Mouse (Mus musculus) embryonic facial prominence, embryonic 10.5 days (tissue): Measurements from ENCODE around the gene S100a3. TPM values are rescaled to one million over a fixed set of nuclear protein-coding genes. Genes with fewer than 3 reads are reported as not detected.

Source experiments
- DNase-seq: peaks from one replicate; pipeline ENCODE4 v3.0.0-alpha.2; 2017; ENCODE audit warnings: low spot score
- H3K27ac ChIP-seq: fragments of 300-500 bp; sonication (generic); replicated peaks from 2 replicates; pipeline ENCODE4 v1.5.1; 2016; ENCODE audit warnings: mild to moderate bottlenecking
- H3K27me3 ChIP-seq: fragments of 300-500 bp; sonication (generic); replicated peaks from 2 replicates; pipeline ENCODE4 v1.6.1; 2016; ENCODE audit warnings: low read depth, mild to moderate bottlenecking; ENCODE audit not compliant: poor library complexity, severe bottlenecking
- H3K36me3 ChIP-seq: fragments of 300-500 bp; sonication (generic); replicated peaks from 2 replicates; pipeline ENCODE4 v1.6.1; 2016; ENCODE audit warnings: mild to moderate bottlenecking, moderate library complexity
- H3K4me1 ChIP-seq: fragments of 300-500 bp; sonication (generic); 2 replicates; pipeline ENCODE4 v1.6.1; 2016
- H3K4me3 ChIP-seq: fragments of 300-500 bp; sonication (generic); 2 replicates; pipeline ENCODE4 v1.5.1; 2016; ENCODE audit warnings: mild to moderate bottlenecking, moderate library complexity
- H3K9me3 ChIP-seq: fragments of 300-500 bp; sonication (generic); 2 replicates; pipeline ENCODE4 v1.6.1; 2016; ENCODE audit warnings: mild to moderate bottlenecking
- WGBS: fragments of 180-500 bp; shearing (Covaris S2); methylation state at CpG from one replicate; pipeline ENCODE4 v1.1.7; 2016; 5-methylcytosine and 5-hydroxymethylcytosine counted together
- polyA plus RNA-seq: library from polyadenylated mRNA; unstranded; fragments of >200 nt; fragmentation: Nextera tagmentation; extraction: Ambion mirVana; gene quantifications from 2 replicates; pipeline ENCODE4 v1.2.1, GENCODE M21; 2016

Gene S100a3
- polyA plus RNA-seq, 1 experiment from 2014 or later: not detected

DNA sequence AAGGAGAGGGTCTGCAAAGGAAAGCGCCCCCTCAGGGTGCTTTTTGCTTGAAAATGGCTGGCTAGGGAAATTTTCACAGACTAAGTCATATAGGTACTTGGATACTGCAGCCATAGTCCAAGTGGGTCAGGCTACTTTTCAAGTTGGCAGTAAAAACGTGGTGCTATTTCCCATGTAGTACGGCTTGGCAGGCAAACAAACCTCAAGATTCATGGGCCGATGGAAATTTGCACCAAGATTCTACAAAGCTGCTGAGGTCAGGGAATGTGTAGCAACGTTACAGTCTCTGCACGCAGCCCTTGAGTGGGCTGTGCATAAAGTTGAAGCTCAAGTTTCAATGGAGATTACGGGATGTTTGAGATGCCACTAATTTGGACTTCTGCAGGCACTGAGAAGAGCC lies 19.1 kb downstream of the S100a3 start:
- Histone ChIP-seq H3K36me3 (no peaks in the 10 kb centered on the region), H3K27ac (no peak overlapping the region), H3K27me3 (no peaks in the 10 kb centered on the region), H3K4me3 (no peak overlapping the region), H3K4me1 (peaks cover 2% of the 10 kb centered on the region; the same call in 1 of the 2 replicates), H3K9me3 (no peaks in the 10 kb centered on the region)
- 76% methylated on average over 7 of the region's 7 CpGs for WGBS
- DNase-seq: no peak

DNA sequence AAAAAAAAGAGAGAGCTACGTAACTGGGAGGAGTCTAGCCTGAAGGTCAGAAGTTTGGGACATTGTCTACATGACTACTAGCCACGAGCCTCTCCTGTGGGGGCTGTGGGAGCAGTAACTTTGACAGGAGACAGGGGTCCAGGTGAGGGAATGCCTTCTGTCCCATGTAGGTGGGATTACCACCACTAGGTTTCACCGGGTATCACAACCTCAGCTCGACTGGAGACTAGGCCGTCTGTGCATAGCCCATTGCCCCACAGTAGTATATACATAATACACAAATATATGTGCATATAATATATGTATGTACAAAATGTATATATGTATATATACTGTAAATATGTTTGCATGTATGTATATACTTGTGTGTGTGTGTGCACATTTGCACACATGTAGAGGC lies 20.8 kb downstream of the S100a3 start:
- no peak overlapping the region for H3K4me3 ChIP-seq
- no peaks in the 10 kb centered on the region for H3K9me3 ChIP-seq
- peaks cover 2% of the 10 kb centered on the region; the same call in 1 of the 2 replicates for H3K4me1 ChIP-seq
- no peaks in the 10 kb centered on the region for H3K36me3 ChIP-seq
- H3K27me3 ChIP-seq: no peaks in the 10 kb centered on the region
- DNase-seq: no peak
- no peak overlapping the region for H3K27ac ChIP-seq
- WGBS: 94% methylated on average over 5 of the region's 5 CpGs

DNA sequence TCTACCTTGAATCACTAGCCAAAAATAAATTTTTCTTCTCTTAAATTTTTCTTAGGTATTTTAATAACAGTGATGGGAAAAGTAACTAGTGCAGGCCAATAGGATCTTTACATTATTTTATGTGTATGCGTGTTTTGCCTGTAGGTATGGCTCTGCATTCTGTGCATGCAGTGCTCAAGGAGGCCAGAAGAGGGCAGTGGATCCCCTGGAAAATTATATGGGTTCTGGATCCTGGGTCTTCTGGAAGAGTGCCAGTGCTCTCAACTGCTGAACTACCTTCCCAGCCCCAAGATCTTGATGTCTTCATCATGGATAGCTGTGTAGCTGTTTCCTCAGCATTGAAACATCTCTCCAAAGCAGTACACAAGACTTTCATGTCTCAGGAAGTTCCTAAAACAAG lies 21.8 kb downstream of the S100a3 start:
- WGBS: 95% methylated on average over 1 of the region's 1 CpGs
- Histone ChIP-seq H3K27me3 (no peaks in the 10 kb centered on the region), H3K9me3 (no peaks in the 10 kb centered on the region), H3K4me3 (no peak overlapping the region), H3K4me1 (peaks cover 2% of the 10 kb centered on the region; the same call in 1 of the 2 replicates), H3K27ac (no peak overlapping the region), H3K36me3 (no peaks in the 10 kb centered on the region)
- DNase-seq: no peak

DNA sequence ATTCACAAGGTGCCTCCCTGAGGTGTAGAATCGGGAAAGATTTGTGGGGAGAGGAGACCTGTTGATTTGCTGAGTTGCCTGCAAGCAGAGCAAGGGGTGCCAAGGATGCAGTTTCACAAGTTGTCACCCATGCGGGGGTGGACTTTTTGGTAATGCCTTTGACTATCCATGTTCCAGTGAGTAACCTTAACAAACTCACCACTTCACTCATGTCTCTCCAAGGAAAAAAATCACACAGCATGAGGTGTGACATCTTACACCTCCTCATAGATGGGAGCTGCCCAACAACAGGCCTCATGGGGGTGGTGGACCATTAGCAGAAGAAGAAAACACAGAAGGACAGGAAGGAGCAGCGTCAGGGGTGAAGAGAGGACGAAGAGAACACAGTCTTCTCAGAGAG lies 22.2 kb downstream of the S100a3 start:
- Histone ChIP-seq H3K27ac (no peak overlapping the region), H3K4me3 (no peak overlapping the region), H3K4me1 (peaks cover 2% of the 10 kb centered on the region; the same call in 1 of the 2 replicates), H3K36me3 (no peaks in the 10 kb centered on the region), H3K27me3 (no peaks in the 10 kb centered on the region), H3K9me3 (no peaks in the 10 kb centered on the region)
- DNase-seq: no peak
- 89% methylated on average over 4 of the region's 4 CpGs for WGBS

DNA sequence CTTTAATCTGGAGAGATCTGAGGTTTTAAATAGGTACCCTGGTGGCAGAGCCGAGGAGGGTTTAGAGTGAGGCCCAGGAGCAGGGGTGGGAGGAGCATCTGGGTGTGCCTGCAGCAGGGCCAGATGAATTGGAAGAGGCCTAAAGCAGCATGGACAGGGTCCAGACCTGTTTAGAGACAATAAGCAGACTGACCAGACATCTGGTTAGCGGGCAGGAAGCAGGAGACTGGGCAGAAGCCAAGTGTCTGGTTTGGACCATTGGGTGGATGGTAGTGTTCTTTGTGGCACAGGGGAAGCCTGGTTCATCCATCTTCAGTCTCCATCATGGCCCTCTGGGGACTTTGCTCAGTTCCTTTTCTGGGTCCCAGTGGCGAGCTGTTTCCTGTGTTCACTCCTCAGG lies 23.5 kb downstream of the S100a3 start:
- DNase-seq: no peak
- WGBS: 58% methylated on average over 3 of the region's 3 CpGs
- H3K27ac ChIP-seq: no peak overlapping the region

DNA sequence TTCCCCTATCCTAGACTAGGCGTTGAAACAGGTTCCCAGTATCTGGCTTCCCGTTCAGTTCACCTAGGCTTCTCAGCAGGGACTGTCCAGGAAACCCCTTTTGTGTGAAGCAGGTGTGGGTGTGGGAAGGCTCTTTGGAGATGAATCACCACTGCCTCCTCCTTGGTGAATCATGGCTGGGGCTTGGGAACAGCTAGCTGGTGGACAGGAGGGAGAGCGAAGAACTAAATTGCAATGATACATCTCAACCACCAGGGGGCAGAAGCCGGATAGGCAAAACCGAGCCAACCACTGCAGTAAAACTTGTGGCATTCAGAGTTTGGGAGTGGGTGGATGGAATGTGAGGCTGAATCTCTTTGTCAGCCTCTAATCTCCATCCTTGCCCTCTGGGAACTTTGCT lies 25.2 kb downstream of the S100a3 start:
- no peaks in the 10 kb centered on the region for H3K36me3 ChIP-seq
- H3K4me1 ChIP-seq: peaks cover 12% of the 10 kb centered on the region; the same call in 1 of the 2 replicates
- WGBS: 32% methylated on average over 5 of the region's 5 CpGs
- H3K27me3 ChIP-seq: no peaks in the 10 kb centered on the region
- peak; percentile 75 for DNase-seq
- no peaks in the 10 kb centered on the region for H3K9me3 ChIP-seq
- H3K27ac ChIP-seq: no peak overlapping the region
- no peak overlapping the region for H3K4me3 ChIP-seq

More for the DNA sequence above, 23.5 kb downstream of the S100a3 start:
- no peaks in the 10 kb centered on the region for H3K27me3 ChIP-seq
- no peak overlapping the region for H3K4me3 ChIP-seq
- no peaks in the 10 kb centered on the region for H3K9me3 ChIP-seq
- no peaks in the 10 kb centered on the region for H3K36me3 ChIP-seq
- peaks cover 2% of the 10 kb centered on the region; the same call in 1 of the 2 replicates for H3K4me1 ChIP-seq

DNA sequence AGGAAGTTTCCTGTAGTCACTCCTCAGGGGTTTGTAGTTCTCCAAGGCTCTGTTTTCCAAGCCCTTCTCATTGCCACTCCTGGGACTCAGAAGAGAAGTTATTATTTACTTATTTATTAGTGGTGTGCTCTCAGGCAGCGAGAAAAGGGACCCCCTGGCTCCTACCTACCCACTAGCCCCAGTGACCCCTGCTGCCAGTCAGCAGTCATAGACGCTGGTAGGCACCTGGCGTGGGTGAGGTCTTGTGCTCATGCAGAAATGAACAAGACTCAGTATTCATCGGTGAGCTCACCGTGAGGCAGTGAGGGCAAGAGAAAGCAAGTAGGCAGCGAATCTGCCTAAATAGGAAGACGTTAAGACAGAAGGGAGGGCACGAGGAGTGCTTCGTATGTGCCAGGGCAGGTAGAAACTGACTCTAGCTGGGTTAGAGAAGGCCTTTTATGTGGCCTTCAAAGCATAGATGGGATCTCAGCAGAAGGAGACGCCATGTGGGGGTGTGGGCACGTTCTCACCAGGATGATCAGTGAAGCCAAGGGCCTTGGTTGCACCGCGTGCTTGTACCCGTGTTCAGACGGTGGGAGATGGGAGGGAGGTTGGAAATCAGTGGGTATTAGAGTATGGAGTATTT lies 25.8 kb downstream of the S100a3 start:
- Histone ChIP-seq H3K4me1 (peaks cover 12% of the 10 kb centered on the region; the same call in 1 of the 2 replicates), H3K4me3 (no peak overlapping the region), H3K9me3 (no peaks in the 10 kb centered on the region), H3K27me3 (no peaks in the 10 kb centered on the region), H3K36me3 (no peaks in the 10 kb centered on the region), H3K27ac (no peak overlapping the region; the same call in 1 of the 2 replicates)
- 82% methylated on average over 15 of the region's 15 CpGs for WGBS
- no peak for DNase-seq

DNA sequence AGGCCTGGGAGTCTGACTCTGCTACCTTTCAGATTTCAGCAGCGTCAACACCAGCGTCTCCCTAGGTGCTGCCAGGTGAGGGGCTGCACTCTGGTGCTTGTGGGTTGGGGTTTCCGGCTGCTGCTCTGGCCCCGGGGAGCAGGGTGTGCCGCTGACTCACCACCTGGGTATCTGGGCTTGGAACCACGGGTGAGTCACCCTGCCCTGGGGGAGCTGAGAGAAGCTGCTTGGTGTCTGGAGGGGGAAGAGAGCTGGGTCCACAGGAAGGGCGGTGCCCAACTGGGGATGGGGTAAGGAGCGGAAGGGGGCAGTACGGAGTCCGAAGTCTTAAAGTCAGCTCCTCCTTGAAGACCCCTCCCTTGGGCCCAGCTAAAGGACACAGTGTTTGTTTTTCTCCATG lies 26.5 kb downstream of the S100a3 start:
- H3K4me1 ChIP-seq: peaks cover 12% of the 10 kb centered on the region; the same call in 1 of the 2 replicates
- no peak for DNase-seq
- no peaks in the 10 kb centered on the region for H3K27me3 ChIP-seq
- WGBS: 63% methylated on average over 10 of the region's 10 CpGs
- no peaks in the 10 kb centered on the region for H3K9me3 ChIP-seq
- no peak overlapping the region; the same call in 1 of the 2 replicates for H3K27ac ChIP-seq
- H3K36me3 ChIP-seq: no peaks in the 10 kb centered on the region
- H3K4me3 ChIP-seq: no peak overlapping the region

DNA sequence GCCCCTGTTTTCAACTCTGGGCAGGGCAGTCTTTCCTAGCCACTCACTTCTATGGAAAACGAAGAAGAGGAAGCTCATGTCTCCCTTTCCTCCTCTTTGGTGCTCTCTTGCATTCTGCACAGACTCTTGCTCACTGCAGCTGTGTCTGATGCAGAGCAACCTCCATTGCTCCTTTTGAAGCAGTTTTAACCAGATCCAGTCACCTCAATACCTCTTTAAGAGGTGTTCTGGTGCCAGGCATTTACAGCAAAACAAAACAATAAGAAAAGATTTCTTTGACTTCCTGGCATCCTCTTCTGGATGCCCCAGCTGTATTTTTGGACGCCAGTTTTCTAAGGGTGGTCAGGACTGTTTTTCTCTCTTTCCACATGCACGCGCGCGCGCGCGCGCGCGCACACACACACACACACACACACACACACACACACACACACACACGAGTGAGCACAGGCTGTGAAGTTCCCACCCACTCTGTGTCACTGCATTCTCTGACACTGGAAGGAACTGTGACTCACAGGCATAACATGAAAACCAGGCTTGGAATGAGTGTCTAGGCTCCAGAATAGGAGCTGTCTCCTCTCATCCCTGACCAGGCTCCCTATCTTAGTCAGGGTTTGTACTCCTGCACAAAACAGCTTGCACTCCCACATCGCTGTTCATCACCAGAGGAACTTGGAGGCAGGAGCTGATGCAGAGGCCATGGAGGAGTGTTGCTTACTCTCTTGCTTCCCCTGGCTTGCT lies 27.2 kb downstream of the S100a3 start:
- H3K36me3 ChIP-seq: no peaks in the 10 kb centered on the region
- no peak overlapping the region for H3K4me3 ChIP-seq
- H3K27ac ChIP-seq: no peak overlapping the region
- no peaks in the 10 kb centered on the region for H3K9me3 ChIP-seq
- WGBS: 90% methylated on average over 14 of the region's 14 CpGs
- no peak for DNase-seq
- no peaks in the 10 kb centered on the region for H3K27me3 ChIP-seq
- H3K4me1 ChIP-seq: peaks cover 12% of the 10 kb centered on the region; the same call in 1 of the 2 replicates

DNA sequence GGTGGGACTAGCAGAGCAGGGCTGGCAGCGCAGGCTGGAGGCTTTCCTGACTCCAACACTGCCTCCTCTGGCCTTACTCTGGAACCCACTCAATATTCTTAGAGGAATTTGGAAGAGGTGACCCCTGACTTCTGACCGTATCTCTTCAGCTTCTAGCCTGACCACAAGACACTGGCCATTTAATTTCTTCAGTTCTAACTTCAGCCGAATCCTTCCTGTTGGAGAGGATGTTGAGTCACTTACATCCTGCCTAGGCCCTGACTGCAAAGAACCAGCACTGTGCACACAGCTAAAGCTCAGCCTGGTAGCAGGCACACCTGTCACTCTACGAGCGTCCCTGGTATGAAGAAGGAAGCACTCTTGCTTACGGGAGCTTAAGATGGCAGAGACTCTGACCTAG lies 29.0 kb downstream of the S100a3 start:
- no peaks in the 10 kb centered on the region for H3K36me3 ChIP-seq
- no peak overlapping the region for H3K4me3 ChIP-seq
- H3K27ac ChIP-seq: no peak overlapping the region
- peaks cover 10% of the 10 kb centered on the region; the same call in 1 of the 2 replicates for H3K4me1 ChIP-seq
- peaks cover 4% of the 10 kb centered on the region; the same call in 1 of the 2 replicates for H3K9me3 ChIP-seq
- no peaks in the 10 kb centered on the region for H3K27me3 ChIP-seq
- DNase-seq: no peak
- 81% methylated on average over 6 of the region's 6 CpGs for WGBS

DNA sequence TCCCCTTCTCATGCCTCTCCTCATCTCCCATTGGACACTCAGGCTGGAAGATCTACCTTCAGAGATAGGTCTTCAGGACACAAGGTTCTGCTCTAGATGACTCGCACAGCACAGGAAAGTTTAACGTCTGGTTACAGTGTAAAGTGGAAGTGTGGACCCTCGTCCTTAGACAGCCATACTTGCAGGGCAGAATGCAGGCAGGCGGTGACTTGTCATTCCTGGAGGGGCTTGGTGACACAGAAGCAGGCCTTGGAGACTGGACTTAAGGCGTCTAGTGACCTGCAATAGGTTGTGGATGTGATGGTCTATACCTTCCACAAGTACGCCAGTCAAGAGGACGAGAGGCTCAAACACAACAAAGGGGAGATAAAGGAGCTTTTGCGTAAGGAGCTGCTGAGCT lies 29.6 kb downstream of the S100a3 start, which contains the start of gene S100a2:
S100a2 (plus strand) TSS at position 301 of the 400 bp plus-strand sequence.
- 85% methylated on average over 8 of the region's 8 CpGs for WGBS
- H3K27ac ChIP-seq: no peak within 1 kb of the TSS
- H3K27me3 ChIP-seq: no peaks in the 10 kb centered on the region
- no peak for DNase-seq
- no peak within 1 kb of the TSS for H3K4me3 ChIP-seq
- H3K4me1 ChIP-seq: peaks cover 15% of the 10 kb centered on the region; the same call in 1 of the 2 replicates
- H3K36me3 ChIP-seq: no peaks in the 10 kb centered on the region
- peaks cover 4% of the 10 kb centered on the region; the same call in 1 of the 2 replicates for H3K9me3 ChIP-seq

DNA sequence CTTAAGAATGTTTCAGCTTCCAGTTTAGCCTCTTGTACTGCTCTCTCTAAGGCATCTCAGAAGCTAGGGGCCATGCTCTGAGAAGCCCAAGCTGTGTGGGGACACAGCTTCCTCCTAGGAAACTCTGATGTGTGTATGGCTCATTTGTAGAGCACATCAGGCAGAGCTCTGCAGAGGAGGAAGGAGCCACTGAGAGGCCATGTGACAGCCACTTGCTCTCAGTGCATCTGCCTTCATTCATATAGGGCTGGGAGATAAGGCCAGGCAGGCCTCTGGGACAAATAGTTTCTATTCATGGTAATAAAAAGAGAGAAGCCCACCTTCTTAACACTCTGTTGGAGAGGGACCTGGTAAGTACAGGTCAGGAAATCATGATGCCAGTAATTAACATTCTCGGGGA lies 34.1 kb downstream of the S100a3 start:
- no peaks in the 10 kb centered on the region for H3K36me3 ChIP-seq
- no peak overlapping the region for H3K4me3 ChIP-seq
- H3K9me3 ChIP-seq: peaks cover 4% of the 10 kb centered on the region; the same call in 1 of the 2 replicates
- H3K27me3 ChIP-seq: no peaks in the 10 kb centered on the region
- no peak for DNase-seq
- 36% methylated on average over 1 of the region's 1 CpGs for WGBS
- no peak overlapping the region for H3K27ac ChIP-seq
- peaks cover 21% of the 10 kb centered on the region for H3K4me1 ChIP-seq

DNA sequence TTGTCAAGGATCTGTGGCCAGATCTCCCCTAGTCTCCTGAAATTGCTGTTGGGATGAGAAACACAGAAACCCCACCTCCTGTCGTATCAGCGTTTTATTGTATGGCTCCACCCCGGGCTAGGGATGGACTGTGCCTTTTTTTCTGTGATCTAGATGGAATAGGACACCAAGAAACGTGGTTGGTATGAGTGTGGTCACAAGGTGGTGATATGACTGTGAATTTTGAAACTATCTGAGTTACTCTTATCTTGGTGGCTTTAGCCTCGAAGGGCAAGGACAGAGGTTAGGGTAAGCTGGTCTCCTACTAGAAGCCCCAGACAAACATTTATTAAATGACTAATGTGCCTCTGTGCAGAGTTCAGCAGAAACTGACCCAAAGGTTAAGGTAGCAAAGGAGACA lies 35.2 kb downstream of the S100a3 start:
- Histone ChIP-seq H3K27me3 (no peaks in the 10 kb centered on the region), H3K27ac (no peak overlapping the region), H3K9me3 (peaks cover 4% of the 10 kb centered on the region; the same call in 1 of the 2 replicates), H3K4me3 (no peak overlapping the region), H3K4me1 (peaks cover 23% of the 10 kb centered on the region), H3K36me3 (no peaks in the 10 kb centered on the region)
- 86% methylated on average over 5 of the region's 5 CpGs for WGBS
- no peak for DNase-seq
